Mouse (Mus musculus): ENCODE results near the gene Exoc2.

DNA sequence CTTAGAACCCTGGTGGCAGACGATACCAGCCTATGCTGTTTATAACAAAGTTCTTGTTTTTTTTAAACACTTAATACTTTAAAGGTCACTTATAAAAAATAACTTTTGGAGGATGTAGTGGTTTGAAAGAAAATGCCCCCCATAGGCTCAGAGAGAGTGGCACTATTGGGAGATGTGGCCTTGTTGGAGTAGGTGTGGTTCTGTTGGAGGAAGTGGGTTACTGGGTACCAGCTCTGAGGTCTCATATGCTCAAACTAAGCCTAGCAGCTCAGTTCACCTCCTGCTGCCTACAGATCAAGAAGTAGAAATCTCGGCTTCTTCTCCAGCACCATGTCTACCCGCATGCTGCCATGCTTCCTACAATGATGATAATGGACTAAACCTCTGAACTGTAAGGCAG lies 98.1 kb downstream of the Exoc2 start:
- TF ChIP-seq TAL1 (IDR thresholded peaks at IDR 0.05; ENCODE audit: low read length) (no peak), GATA1 (IDR thresholded peaks at IDR 0.05; ENCODE audit: low read length) (no peak)

Data from erythroblast, embryonic 14.5 days (primary cell).